Mouse (Mus musculus) neutrophil, adult 83 days (primary cell): ENCODE results near the gene Serpini2. TPM values are rescaled to one million over a fixed set of nuclear protein-coding genes. Genes with fewer than 3 reads are reported as not detected.

Experiments
- total RNA-seq, 2 experiments: library from RNA; stranded (reverse); gene quantifications; one replicate each; pipeline ENCODE4 v1.2.4; 2023

Serpini2 gene
- not detected for total RNA-seq

DNA sequence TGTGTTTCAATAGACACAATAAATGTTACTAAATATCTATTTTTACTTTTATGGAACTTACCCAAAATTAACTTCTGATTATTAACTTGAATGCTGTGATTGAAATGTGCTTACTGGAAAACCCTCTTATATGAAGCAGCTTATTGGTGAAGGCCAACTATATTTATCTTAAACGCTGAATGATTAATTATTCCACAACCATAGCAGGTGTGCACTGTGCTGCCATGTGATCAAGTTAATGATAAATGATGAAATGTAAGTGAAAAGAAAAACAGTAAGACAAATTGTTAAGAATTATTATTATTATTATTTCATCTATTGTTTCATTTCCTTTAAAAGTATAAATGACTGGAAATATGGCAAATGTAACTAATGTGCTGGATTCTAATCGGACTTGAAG lies at the start of gene Serpini2:
Serpini2 (minus strand) TSS at position 101 of the 400 bp plus-strand sequence.

Other genes with a start within 250 kb of the Serpini2 start
- not detected for gene Zbbx, start 105.0 kb downstream of the Serpini2 start, total RNA-seq
- under 1 TPM in 1 of 2 experiments, not detected in 1; 0.42 TPM for gene Wdr49, start 212.1 kb upstream of the Serpini2 start, total RNA-seq